Mouse (Mus musculus) inflammation-experienced regulatory T-cells, adult 6 months (primary cell): Measurements from ENCODE around the gene Fam240a. TPM values are rescaled to one million over a fixed set of nuclear protein-coding genes. Genes with fewer than 3 reads are reported as not detected.

Experiments used
- ATAC-seq: one replicate; pipeline ENCODE4 v1.8.0; 2017
- polyA plus RNA-seq, 3 experiments: library from polyadenylated mRNA; unstranded; fragments of 100-300 nt; shearing (Covaris generic); gene quantifications; one replicate each; pipeline ENCODE4 v1.2.1; 2017

Gene Fam240a
- not detected for polyA plus RNA-seq

- ATAC-seq, result peak; percentile 35
Observed at GRCm38 (mm10) chr9:110916786-110917185, at the start of gene Fam240a. Gene Fam240a, minus strand, starts transcription at chr9:110916861.

- ATAC-seq, result no peak
Observed at GRCm38 (mm10) chr9:110965910-110966231, 49.2 kb upstream of the Fam240a start.

- ATAC-seq, result no peak
Observed at GRCm38 (mm10) chr9:110965062-110965909, 48.6 kb upstream of the Fam240a start.

GRCm38 (mm10) chr9:110963566-110964115, 47.0 kb upstream of the Fam240a start:
- ATAC-seq, result no peak

GRCm38 (mm10) chr9:110961386-110961785, 44.7 kb upstream of the Fam240a start:
- ATAC-seq, result no peak

GRCm38 (mm10) chr9:110960230-110961149, 43.8 kb upstream of the Fam240a start:
- no peak for ATAC-seq

- ATAC-seq, result no peak
Observed at GRCm38 (mm10) chr9:110959669-110960068, 43.0 kb upstream of the Fam240a start.

GRCm38 (mm10) chr9:110955962-110956361, 39.3 kb upstream of the Fam240a start:
- ATAC-seq, result no peak

- ATAC-seq, result no peak
Observed at GRCm38 (mm10) chr9:110954681-110955445, 38.2 kb upstream of the Fam240a start.

GRCm38 (mm10) chr9:110953550-110954461, 37.1 kb upstream of the Fam240a start:
- ATAC-seq, result peak; percentile 64

GRCm38 (mm10) chr9:110952931-110953549, 36.4 kb upstream of the Fam240a start:
- no peak for ATAC-seq

GRCm38 (mm10) chr9:110952398-110952797, 35.7 kb upstream of the Fam240a start:
- no peak for ATAC-seq

GRCm38 (mm10) chr9:110951866-110952265, 35.2 kb upstream of the Fam240a start:
- ATAC-seq, result no peak

GRCm38 (mm10) chr9:110951397-110951796, 34.7 kb upstream of the Fam240a start, which contains the start of gene Lrrc2:
Gene Lrrc2, plus strand, starts transcription at chr9:110951545.
- no peak for ATAC-seq

- no peak for ATAC-seq
Observed at GRCm38 (mm10) chr9:110950109-110950508, 33.4 kb upstream of the Fam240a start.

- no peak for ATAC-seq
Observed at GRCm38 (mm10) chr9:110948813-110949310, 32.2 kb upstream of the Fam240a start.

- no peak for ATAC-seq
Observed at GRCm38 (mm10) chr9:110947900-110948299, 31.2 kb upstream of the Fam240a start.

GRCm38 (mm10) chr9:110947261-110947661, 30.6 kb upstream of the Fam240a start:
- ATAC-seq, result no peak

- peak; percentile 99 for ATAC-seq
Observed at GRCm38 (mm10) chr9:110946548-110947044, 29.9 kb upstream of the Fam240a start.

GRCm38 (mm10) chr9:110945926-110946325, 29.3 kb upstream of the Fam240a start, which contains the start of gene Tdgf1:
Gene Tdgf1, minus strand, starts transcription at chr9:110946158.
- no peak for ATAC-seq
